Mouse (Mus musculus) heart, embryonic 12.5 days (tissue): ENCODE measurements around the gene Inip. TPM values are rescaled to one million over a fixed set of nuclear protein-coding genes. Genes with fewer than 3 reads are reported as not detected.

Experiments
- ATAC-seq: fragments of 200-750 bp; cut with Nextera tagmentation; 2 replicates; pipeline ENCODE4 v1.8.0; 2017; ENCODE audit warnings: moderate TSS enrichment, moderate library complexity; ENCODE audit not compliant: insufficient number of reproducible peaks, low FRiP score
- H3K27ac ChIP-seq: fragments of 300-500 bp; sonication (generic); 2 replicates; pipeline ENCODE4 v1.5.1; 2016; ENCODE audit warnings: mild to moderate bottlenecking, moderate library complexity; ENCODE audit not compliant: poor library complexity, severe bottlenecking
- H3K27me3 ChIP-seq: fragments of 300-500 bp; sonication (generic); replicated peaks from 2 replicates; pipeline ENCODE4 v1.6.1; 2016; ENCODE audit warnings: mild to moderate bottlenecking, moderate library complexity
- H3K36me3 ChIP-seq: fragments of 300-500 bp; sonication (generic); 2 replicates; pipeline ENCODE4 v1.6.1; 2016; ENCODE audit warnings: mild to moderate bottlenecking, moderate library complexity
- H3K4me1 ChIP-seq: fragments of 300-500 bp; sonication (generic); replicated peaks from 2 replicates; pipeline ENCODE4 v1.6.1; 2016; ENCODE audit warnings: mild to moderate bottlenecking
- H3K4me2 ChIP-seq: fragments of 300-500 bp; sonication (generic); 2 replicates; pipeline ENCODE4 v1.6.1; 2016; ENCODE audit warnings: mild to moderate bottlenecking, moderate library complexity
- H3K4me3 ChIP-seq: fragments of 300-500 bp; sonication (generic); 2 replicates; pipeline ENCODE4 v1.5.1; 2016; ENCODE audit warnings: mild to moderate bottlenecking
- H3K9ac ChIP-seq: fragments of 300-500 bp; sonication (generic); 2 replicates; pipeline ENCODE4 v1.6.1; 2016; ENCODE audit warnings: mild to moderate bottlenecking, moderate library complexity
- H3K9me3 ChIP-seq: fragments of 300-500 bp; sonication (generic); replicated peaks from 2 replicates; pipeline ENCODE4 v1.6.1; 2016; ENCODE audit warnings: mild to moderate bottlenecking, moderate library complexity
- WGBS: fragments of 180-500 bp; shearing (Covaris S2); methylation state at CpG from one replicate; pipeline ENCODE4 v1.1.7; 2016; 5-methylcytosine and 5-hydroxymethylcytosine counted together
- polyA plus RNA-seq: library from polyadenylated mRNA; unstranded; fragments of >200 nt; fragmentation: Nextera tagmentation; extraction: Ambion mirVana; gene quantifications from 2 replicates; pipeline ENCODE4 v1.2.1, GENCODE M21; 2016

The Inip gene
- polyA plus RNA-seq, 1 experiment from 2014 or later: 43.9 TPM

- Histone ChIP-seq H3K4me3 (no peak overlapping the region), H3K4me1 (peaks cover 11% of the 10 kb centered on the region), H3K9ac (no peak overlapping the region; the same call in 1 of the 2 replicates), H3K27me3 (no peaks in the 10 kb centered on the region), H3K4me2 (no peak overlapping the region), H3K27ac (peak overlapping the region; percentile 9; the same call in 1 of the 2 replicates), H3K9me3 (no peaks in the 10 kb centered on the region), H3K36me3 (peaks cover 47% of the 10 kb centered on the region)
- WGBS: 62% methylated on average over 17 of the region's 17 CpGs
- ATAC-seq: no peak
Measured at GRCm38 (mm10) chr4:59772171-59772879, 29.1 kb downstream of the Inip start.

GRCm38 (mm10) chr4:59767717-59768116 lies 33.7 kb downstream of the Inip start:
- Histone ChIP-seq H3K4me1 (peaks cover 17% of the 10 kb centered on the region), H3K4me2 (no peak overlapping the region), H3K27me3 (no peaks in the 10 kb centered on the region), H3K9ac (no peak overlapping the region), H3K27ac (no peak overlapping the region), H3K9me3 (no peaks in the 10 kb centered on the region), H3K36me3 (peaks cover 26% of the 10 kb centered on the region), H3K4me3 (no peak overlapping the region)
- whole genome bisulfite sequencing: 64% methylated on average over 2 of the region's 2 CpGs
- no peak for ATAC-seq

- Histone ChIP-seq H3K27me3 (no peaks in the 10 kb centered on the region), H3K4me3 (no peak overlapping the region), H3K4me1 (peaks cover 16% of the 10 kb centered on the region), H3K36me3 (peaks cover 10% of the 10 kb centered on the region), H3K4me2 (no peak overlapping the region; the same call in 1 of the 2 replicates), H3K9me3 (no peaks in the 10 kb centered on the region), H3K27ac (peak overlapping the region; percentile 63), H3K9ac (no peak overlapping the region)
- 53% methylated on average over 7 of the region's 7 CpGs for WGBS
- peak; percentile 64 for ATAC-seq
Measured at GRCm38 (mm10) chr4:59765385-59766005, 35.9 kb downstream of the Inip start.

GRCm38 (mm10) chr4:59764950-59765349 lies 36.4 kb downstream of the Inip start:
- H3K4me3 ChIP-seq: no peak overlapping the region
- no peak overlapping the region for H3K9ac ChIP-seq
- H3K4me2 ChIP-seq: no peak overlapping the region; the same call in 1 of the 2 replicates
- no peak for ATAC-seq
- H3K4me1 ChIP-seq: peaks cover 17% of the 10 kb centered on the region
- no peaks in the 10 kb centered on the region for H3K27me3 ChIP-seq
- 56% methylated on average over 7 of the region's 7 CpGs for WGBS
- peaks cover 5% of the 10 kb centered on the region for H3K36me3 ChIP-seq
- peak overlapping the region; percentile 63 for H3K27ac ChIP-seq
- H3K9me3 ChIP-seq: no peaks in the 10 kb centered on the region

GRCm38 (mm10) chr4:59761365-59761729 lies 40.0 kb downstream of the Inip start:
- WGBS: 74% methylated on average over 4 of the region's 4 CpGs

GRCm38 (mm10) chr4:59760636-59761364 lies 40.6 kb downstream of the Inip start:
- 58% methylated on average over 10 of the region's 10 CpGs for WGBS
- no peak overlapping the region for H3K9ac ChIP-seq
- no peaks in the 10 kb centered on the region for H3K27me3 ChIP-seq
- no peaks in the 10 kb centered on the region for H3K36me3 ChIP-seq
- H3K4me2 ChIP-seq: no peak overlapping the region
- no peak for ATAC-seq
- no peak overlapping the region for H3K4me3 ChIP-seq
- H3K4me1 ChIP-seq: peaks cover 22% of the 10 kb centered on the region
- H3K27ac ChIP-seq: no peak overlapping the region
- H3K9me3 ChIP-seq: no peaks in the 10 kb centered on the region

More at GRCm38 (mm10) chr4:59761365-59761729, 40.0 kb downstream of the Inip start:
- Histone ChIP-seq H3K9ac (no peak overlapping the region), H3K4me3 (no peak overlapping the region), H3K27ac (no peak overlapping the region), H3K4me1 (peaks cover 24% of the 10 kb centered on the region), H3K9me3 (no peaks in the 10 kb centered on the region), H3K36me3 (no peaks in the 10 kb centered on the region), H3K27me3 (no peaks in the 10 kb centered on the region), H3K4me2 (no peak overlapping the region)
- ATAC-seq: no peak

GRCm38 (mm10) chr4:59760016-59760415 lies 41.4 kb downstream of the Inip start:
- ATAC-seq: no peak
- Histone ChIP-seq H3K36me3 (no peaks in the 10 kb centered on the region), H3K4me3 (no peak overlapping the region), H3K4me1 (peaks cover 14% of the 10 kb centered on the region), H3K9me3 (no peaks in the 10 kb centered on the region), H3K4me2 (no peak overlapping the region), H3K9ac (no peak overlapping the region), H3K27me3 (no peaks in the 10 kb centered on the region), H3K27ac (no peak overlapping the region)
- WGBS: 69% methylated on average over 4 of the region's 4 CpGs

GRCm38 (mm10) chr4:59757452-59758435 lies 43.6 kb downstream of the Inip start:
- Histone ChIP-seq H3K27me3 (no peaks in the 10 kb centered on the region), H3K4me2 (no peak overlapping the region), H3K9ac (no peak overlapping the region), H3K4me3 (no peak overlapping the region), H3K9me3 (no peaks in the 10 kb centered on the region), H3K27ac (no peak overlapping the region), H3K36me3 (peaks cover 4% of the 10 kb centered on the region), H3K4me1 (peaks cover 15% of the 10 kb centered on the region)
- ATAC-seq: no peak
- WGBS: 77% methylated on average over 12 of the region's 12 CpGs

GRCm38 (mm10) chr4:59756332-59757082 lies 44.9 kb downstream of the Inip start:
- Histone ChIP-seq H3K27me3 (no peaks in the 10 kb centered on the region), H3K9ac (no peak overlapping the region), H3K27ac (no peak overlapping the region), H3K4me2 (no peak overlapping the region), H3K4me1 (peaks cover 15% of the 10 kb centered on the region), H3K36me3 (peaks cover 12% of the 10 kb centered on the region), H3K4me3 (no peak overlapping the region), H3K9me3 (no peaks in the 10 kb centered on the region)
- ATAC-seq: no peak
- 74% methylated on average over 9 of the region's 9 CpGs for WGBS
